7 mouse cellular contexts compared by ENCODE assay signal in genomic region chr11:4900437-4900836, GRCm38 (mm10). TPM values are rescaled to one million over a fixed set of nuclear protein-coding genes. Genes with fewer than 3 reads are reported as not detected.
DNase-seq lines count a peak whose midpoint lies in the region; ATAC-seq and TF ChIP-seq lines count a peak whose summit lies in the region.

No protein-coding gene starts in this region.

- no peaks in the 10 kb centered on the region for H3K27me3 ChIP-seq in E14TG2a.4 (ENCODE audit: insufficient read depth, low read length)
- H3K27me3 ChIP-seq in neural tube, embryonic 15.5 days (replicated peaks): no peaks in the 10 kb centered on the region

- ATAC-seq in neural tube, embryonic 15.5 days (ENCODE audit: low FRiP score): no peak

- peaks cover 40% of the 10 kb centered on the region for H3K4me1 ChIP-seq in E14TG2a.4 (replicated peaks; ENCODE audit: low read depth, low read length)
- H3K4me1 ChIP-seq in neural tube, embryonic 15.5 days: peaks cover 13% of the 10 kb centered on the region

- no peaks in the 10 kb centered on the region for H3K9me3 ChIP-seq in E14TG2a.4 (ENCODE audit: low read length)
- H3K9me3 ChIP-seq in neural tube, embryonic 15.5 days (replicated peaks): no peaks in the 10 kb centered on the region

- H3K27ac ChIP-seq in neural tube, embryonic 15.5 days (replicated peaks): no peak overlapping the region

- peaks cover 47% of the 10 kb centered on the region for H3K36me3 ChIP-seq in E14TG2a.4 (ENCODE audit: insufficient read depth, low read length)
- peaks cover 48% of the 10 kb centered on the region for H3K36me3 ChIP-seq in neural tube, embryonic 15.5 days

- no peak overlapping the region for H3K9ac ChIP-seq in neural tube, embryonic 15.5 days (replicated peaks)

- H3K4me2 ChIP-seq in neural tube, embryonic 15.5 days: no peak overlapping the region

- H3K4me3 ChIP-seq in E14TG2a.4 (replicated peaks; ENCODE audit: low read length): peak overlapping the region; percentile 59; the same call in 1 of the 2 replicates
- H3K4me3 ChIP-seq in neural tube, embryonic 15.5 days (replicated peaks): no peak overlapping the region

- DNase-seq in kidney, adult 18-20 months: peak; percentile 28
- DNase-seq in kidney, postnatal 14 days: no peak
- DNase-seq in 3T3-L1 (ENCODE audit: low read depth, low spot score): peak; percentile 41
- DNase-seq in embryo, embryonic 11 days: peak; percentile 14
- DNase-seq in ovary, adult 18-20 months (ENCODE audit: low spot score): no peak

- 75% methylated on average over 5 of the region's 5 CpGs for WGBS in neural tube, embryonic 15.5 days

- TF ChIP-seq CTCF in E14TG2a.4 (conservative IDR thresholded peaks at IDR 0.05; ENCODE audit: low read length): peak; percentile 98

RNA-seq across cellular contexts. Expression of gene Thoc5, which starts 5.3 kb away (rescaled TPM):
- 43.4 and 46.5 TPM in 2 replicates for polyA plus RNA-seq in neural tube, embryonic 15.5 days (2015; fragmentation: Nextera tagmentation; extraction: Ambion mirVana)

RNA-seq across cellular contexts. Expression of gene Nipsnap1, which starts 26.7 kb away (rescaled TPM):
- polyA plus RNA-seq in neural tube, embryonic 15.5 days (2015; fragmentation: Nextera tagmentation; extraction: Ambion mirVana): 121 and 137 TPM in 2 replicates

RNA-seq across cellular contexts. Expression of gene Nefh, which starts 47.4 kb away (rescaled TPM):
- 22.1 and 24.0 TPM in 2 replicates for polyA plus RNA-seq in neural tube, embryonic 15.5 days (2015; fragmentation: Nextera tagmentation; extraction: Ambion mirVana)

RNA-seq across cellular contexts. Expression of gene Nf2, which starts 51.1 kb away (rescaled TPM):
- 61.9 and 62.2 TPM in 2 replicates for polyA plus RNA-seq in neural tube, embryonic 15.5 days (2015; fragmentation: Nextera tagmentation; extraction: Ambion mirVana)

Comparison
In these comparisons a context has a peak if more than half of its experiments do, and no peak if none do; other contexts are left out.
1. DNase-seq: peak in kidney, adult 18-20 months (single experiment), 3T3-L1 (single experiment) and embryo, embryonic 11 days (single experiment); none in kidney, postnatal 14 days (single experiment) and ovary, adult 18-20 months (single experiment).